Mouse (Mus musculus): ENCODE data around the gene Vmn2r107.

Vmn2r107 gene

DNA sequence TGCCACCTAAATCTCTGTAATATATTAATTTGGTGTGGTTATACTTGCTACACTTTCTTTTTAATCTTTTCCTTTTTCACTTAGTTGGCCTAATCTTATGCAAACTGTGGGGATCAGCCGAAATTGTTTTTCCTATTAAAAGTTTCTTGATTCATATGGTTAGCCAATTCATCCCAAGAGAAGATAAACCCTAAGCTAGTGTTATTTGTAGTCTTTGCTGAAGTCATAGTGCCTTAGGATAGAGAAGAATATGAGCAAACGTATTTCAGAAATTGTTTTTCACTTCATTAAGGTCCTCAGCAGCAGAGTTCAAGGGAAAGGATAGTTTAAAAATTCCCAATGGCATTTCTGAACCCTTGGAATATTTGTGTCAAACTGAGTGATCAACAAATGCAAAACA is at the start of gene Vmn2r107:
TSS of gene Vmn2r107 (plus strand) at position 301 of the 400 bp plus-strand sequence.
- no peak for DNase-seq (ENCODE audit: low spot score)

DNA sequence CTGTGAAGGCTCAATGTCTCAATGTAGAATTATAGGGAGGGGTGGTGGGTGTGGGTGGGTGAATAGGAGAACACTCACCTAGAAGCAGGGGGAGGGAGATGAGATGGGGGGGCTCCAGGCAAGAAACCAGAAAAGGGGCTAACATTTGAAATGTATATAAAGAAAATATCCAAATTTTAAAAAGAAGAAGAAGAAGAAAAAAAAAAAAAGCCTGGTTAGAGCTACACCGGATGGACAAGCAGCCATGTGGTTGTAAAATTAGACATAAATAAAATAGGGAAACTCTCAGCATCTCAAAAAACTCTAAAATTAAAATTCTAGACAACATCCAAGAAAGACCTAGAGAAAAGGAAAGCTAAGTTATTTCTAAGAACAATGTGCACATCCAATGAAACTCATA is 39.3 kb upstream of the Vmn2r107 start:
- no peak for DNase-seq (ENCODE audit: low spot score)

DNA sequence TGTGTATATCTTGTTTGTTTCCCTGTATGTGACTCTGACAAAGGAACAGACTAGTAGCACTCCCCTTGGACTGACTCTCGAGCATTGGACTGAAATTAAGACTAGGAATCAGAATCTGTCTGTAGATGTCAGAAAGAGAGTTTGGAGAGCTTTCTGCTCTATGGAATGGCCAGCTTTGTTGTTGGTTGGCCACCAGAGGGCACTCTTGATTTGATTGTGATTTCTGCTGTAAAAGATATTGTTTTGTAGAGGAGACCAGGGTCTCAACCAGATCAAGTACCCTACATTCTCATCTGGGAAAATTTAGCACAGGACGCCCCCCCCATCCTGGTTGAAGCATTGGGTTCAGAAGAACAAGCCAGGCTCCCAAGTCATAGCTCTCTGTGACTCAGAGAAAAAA is 54.1 kb downstream of the Vmn2r107 start:
- no peak for DNase-seq (ENCODE audit: low spot score)

DNA sequence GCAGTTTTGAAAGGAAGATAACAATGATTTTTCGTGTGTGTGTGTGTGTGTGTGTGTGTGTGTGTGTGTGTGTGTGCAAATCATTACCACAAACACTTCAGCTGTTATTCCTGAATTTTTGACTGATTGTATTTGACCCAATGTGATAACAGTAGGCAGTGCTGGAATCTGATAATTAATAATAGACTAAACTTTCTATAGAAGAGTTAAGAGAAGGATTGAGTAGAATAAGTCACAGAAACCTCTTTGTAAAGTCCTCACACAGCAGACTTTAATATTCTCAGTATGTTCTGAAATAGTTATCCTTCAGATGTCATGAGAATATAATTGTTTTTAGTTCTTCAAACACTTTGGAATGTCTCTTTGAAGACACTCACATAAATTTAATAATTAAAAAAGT is 68.8 kb downstream of the Vmn2r107 start, which contains the start of gene Vmn1r224:
TSS of gene Vmn1r224 (plus strand) at position 301 of the 400 bp plus-strand sequence.
- no peak for DNase-seq (ENCODE audit: low spot score)
